Mouse (Mus musculus): ENCODE results near the gene N4bp1. TPM values are rescaled to one million over a fixed set of nuclear protein-coding genes. Genes with fewer than 3 reads are reported as not detected.

Gene N4bp1
- polyA plus RNA-seq, 1 experiment from 2014 or later = 13.1 TPM

Other genes starting within 250 kb of the N4bp1 start
- gene Gm10638, start 139.6 kb downstream of the N4bp1 start, polyA plus RNA-seq (2014; fragmentation: Nextera tagmentation; extraction: Ambion mirVana) = 3.7 and 3.9 TPM in 2 replicates
- gene Siah1a, start 139.3 kb downstream of the N4bp1 start, polyA plus RNA-seq (2014; fragmentation: Nextera tagmentation; extraction: Ambion mirVana) = 39.1 and 48.9 TPM in 2 replicates